Mouse (Mus musculus) urinary bladder, postnatal 25 days (tissue): ENCODE data around the gene Tcf25.
"Not testable (repeated sequence)": the region's sequence is repeated elsewhere in the genome, so short reads cannot be mapped to it uniquely, and the experiment has no call there.

Experiments used
- DNase-seq: peaks from one replicate; pipeline ENCODE4 v3.0.0; 2022; ENCODE audit warnings: low spot score

The Tcf25 gene

GRCm38 (mm10) chr8:123411246-123411645, 37.7 kb downstream of the Tcf25 start, which contains the start of gene Tubb3:
Gene Tubb3 (plus strand): TSS chr8:123411424.
- peak; percentile 21 for DNase-seq

- no peak for DNase-seq
Measured at GRCm38 (mm10) chr8:123411781-123412327, 38.3 kb downstream of the Tcf25 start.

DNA sequence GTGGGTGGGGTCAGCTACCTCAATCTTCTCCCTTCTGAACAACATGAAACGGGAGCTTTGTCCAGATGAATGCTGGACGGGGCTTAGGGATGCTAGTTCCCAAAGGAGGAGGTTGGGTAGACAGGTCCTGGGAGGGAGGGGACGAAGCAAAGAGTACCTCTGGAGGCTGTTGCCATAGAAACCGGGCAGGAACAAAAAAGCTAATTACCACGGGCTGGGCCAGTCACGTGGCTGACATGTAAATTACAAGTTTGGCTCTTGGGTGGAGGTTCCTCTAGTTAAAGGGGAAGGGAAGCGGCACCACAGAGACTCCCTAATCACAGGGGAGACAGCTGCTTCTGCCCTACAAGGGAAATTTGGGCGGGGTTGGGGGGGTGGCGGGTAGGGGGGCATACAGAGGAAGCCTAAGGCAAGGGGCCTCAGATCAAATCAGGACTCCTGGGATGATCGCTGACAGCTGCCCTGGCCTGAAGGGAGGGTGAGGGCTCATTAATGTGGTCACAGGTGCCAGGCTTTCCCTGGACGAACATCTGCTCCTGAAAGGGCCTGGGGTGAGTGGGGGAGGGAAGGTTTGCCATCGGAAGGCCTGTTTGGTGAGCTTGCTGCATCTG, 39.1 kb downstream of the Tcf25 start:
- DNase-seq, result no peak

DNA sequence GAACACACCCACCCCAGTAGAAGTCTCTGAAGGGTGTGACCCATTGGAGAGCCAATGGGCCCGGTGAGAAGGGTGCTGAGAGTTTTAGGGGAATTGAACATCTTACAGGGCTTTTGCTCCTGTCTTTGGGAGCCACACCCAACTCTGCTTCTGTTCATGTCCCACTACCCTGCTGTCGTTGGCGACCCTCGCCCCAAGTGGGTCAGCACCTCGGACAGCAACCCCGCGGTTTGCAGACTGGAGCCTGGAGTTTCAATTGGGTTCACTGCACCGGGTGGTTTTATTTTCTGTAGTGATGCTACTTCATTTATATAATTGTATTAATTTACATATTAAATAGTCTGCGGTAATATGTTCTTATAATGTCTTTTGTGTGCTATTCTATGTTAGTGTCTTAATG, 40.7 kb downstream of the Tcf25 start:
- no peak for DNase-seq

- not testable (repeated sequence) for DNase-seq
Measured at GRCm38 (mm10) chr8:123414997-123415696, 41.6 kb downstream of the Tcf25 start.

- DNase-seq, result no peak
Measured at GRCm38 (mm10) chr8:123415967-123416943, 42.7 kb downstream of the Tcf25 start.

DNA sequence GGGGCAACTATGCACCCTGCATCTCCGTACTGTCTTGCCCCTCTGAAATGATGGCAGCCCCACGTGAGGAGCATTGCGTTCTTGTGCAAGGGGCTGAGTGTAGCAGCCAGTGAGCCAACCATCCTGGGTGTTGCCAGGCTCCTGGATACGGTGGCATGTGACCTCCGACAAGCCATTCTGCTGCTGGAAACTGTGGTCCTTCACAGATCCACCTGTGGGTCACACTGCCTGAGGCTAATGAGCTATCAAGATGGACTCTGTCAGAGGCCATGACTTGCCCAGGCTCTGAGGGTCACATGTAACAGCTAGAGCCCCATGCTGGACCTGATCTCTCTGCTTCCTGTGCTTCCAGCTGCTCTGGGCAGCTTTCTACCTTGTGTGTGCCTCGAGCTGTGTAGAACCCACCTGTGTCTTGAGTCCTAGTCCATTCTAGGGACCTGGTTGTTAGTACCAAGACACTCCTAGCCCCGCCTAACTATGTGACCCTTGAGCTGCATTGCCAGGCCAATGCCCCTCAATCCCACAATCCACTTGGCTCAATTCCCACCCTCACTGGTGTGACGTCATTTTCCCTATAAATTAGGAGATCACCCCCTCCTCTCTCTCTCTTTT, 43.5 kb downstream of the Tcf25 start:
- no peak for DNase-seq

GRCm38 (mm10) chr8:123419711-123420110, 46.2 kb downstream of the Tcf25 start:
- DNase-seq, result no peak

DNA sequence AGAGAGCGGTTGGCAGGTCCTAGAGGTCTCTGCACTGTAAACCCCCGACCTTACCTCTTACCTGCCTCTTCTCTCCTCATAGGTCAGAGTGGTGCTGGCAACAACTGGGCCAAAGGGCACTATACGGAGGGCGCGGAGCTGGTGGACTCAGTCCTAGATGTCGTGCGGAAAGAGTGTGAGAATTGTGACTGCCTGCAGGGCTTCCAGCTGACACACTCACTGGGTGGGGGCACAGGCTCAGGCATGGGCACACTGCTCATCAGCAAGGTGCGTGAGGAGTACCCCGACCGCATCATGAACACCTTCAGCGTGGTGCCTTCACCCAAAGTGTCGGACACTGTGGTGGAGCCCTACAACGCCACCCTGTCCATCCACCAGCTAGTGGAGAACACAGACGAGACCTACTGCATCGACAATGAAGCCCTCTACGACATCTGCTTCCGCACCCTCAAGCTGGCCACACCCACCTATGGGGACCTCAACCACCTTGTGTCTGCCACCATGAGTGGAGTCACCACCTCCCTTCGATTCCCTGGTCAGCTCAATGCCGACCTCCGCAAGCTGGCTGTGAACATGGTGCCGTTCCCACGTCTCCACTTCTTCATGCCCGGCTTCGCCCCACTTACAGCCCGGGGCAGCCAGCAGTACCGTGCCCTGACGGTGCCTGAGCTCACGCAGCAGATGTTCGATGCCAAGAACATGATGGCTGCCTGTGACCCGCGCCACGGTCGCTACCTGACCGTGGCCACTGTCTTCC, 47.1 kb downstream of the Tcf25 start:
- DNase-seq, result no peak

DNA sequence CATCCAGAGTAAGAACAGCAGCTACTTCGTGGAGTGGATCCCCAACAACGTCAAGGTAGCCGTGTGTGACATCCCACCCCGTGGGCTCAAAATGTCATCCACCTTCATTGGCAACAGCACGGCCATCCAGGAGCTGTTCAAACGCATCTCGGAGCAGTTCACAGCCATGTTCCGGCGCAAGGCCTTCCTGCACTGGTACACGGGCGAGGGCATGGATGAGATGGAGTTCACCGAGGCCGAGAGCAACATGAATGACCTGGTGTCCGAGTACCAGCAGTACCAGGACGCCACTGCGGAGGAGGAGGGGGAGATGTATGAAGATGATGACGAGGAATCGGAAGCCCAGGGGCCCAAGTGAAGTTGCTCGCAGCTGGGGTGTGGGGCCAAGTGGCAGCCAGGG, 47.8 kb downstream of the Tcf25 start:
- no peak for DNase-seq

- DNase-seq, result peak; percentile 62
Measured at GRCm38 (mm10) chr8:123422056-123422780, 48.7 kb downstream of the Tcf25 start.

GRCm38 (mm10) chr8:123422781-123423159, 49.2 kb downstream of the Tcf25 start:
- no peak for DNase-seq

- DNase-seq, result no peak
Measured at GRCm38 (mm10) chr8:123423441-123423840, 49.9 kb downstream of the Tcf25 start, which contains the start of gene Def8. Gene Def8 (plus strand): TSS chr8:123423527.

DNA sequence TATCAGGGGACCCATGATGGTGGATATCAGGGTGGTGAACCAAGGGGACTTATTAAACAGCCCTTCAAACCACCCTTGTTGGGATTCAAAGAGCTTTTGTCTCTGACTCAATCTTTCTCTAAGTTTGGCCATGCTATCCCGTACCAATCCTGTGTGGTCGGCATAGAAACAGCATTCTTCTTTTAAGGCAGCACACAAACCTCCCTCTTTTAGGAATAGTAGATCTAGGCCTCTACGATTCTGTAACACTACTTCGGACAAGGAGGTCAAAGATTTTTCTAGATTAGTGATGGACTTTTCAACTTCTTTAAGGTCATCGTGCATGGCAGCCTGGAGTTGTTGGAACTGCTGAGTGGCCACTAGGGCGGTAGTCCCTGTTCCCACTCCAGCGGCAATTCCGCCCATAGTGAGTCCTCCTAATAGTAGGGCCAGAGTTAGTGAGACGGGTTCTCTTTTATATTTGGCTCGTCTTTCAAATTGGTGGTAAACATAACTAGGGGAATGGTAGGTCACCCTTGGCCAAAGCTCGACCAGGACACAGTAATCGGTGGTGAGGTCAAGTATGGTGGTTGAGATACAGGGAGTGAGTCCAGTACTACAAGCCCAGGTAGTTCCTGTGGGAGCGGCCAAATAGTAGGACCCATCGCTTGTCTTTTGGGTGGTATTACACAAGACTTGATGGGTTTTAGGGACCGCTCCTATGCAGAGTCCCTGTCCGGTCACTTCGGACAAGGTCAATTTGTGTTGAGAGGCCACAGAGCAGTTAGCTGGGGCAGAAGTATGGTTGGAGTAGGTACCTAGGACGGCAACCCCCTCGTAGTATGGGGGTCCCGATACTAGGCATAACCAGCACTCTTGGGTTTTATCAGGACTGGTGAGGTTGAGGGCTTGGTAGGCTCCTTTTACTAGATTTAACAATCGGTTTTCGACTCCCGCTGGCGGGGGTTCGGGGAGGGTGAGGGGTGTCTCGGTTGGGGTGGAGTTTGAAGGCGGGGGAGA, 53.3 kb downstream of the Tcf25 start:
- no peak for DNase-seq

DNA sequence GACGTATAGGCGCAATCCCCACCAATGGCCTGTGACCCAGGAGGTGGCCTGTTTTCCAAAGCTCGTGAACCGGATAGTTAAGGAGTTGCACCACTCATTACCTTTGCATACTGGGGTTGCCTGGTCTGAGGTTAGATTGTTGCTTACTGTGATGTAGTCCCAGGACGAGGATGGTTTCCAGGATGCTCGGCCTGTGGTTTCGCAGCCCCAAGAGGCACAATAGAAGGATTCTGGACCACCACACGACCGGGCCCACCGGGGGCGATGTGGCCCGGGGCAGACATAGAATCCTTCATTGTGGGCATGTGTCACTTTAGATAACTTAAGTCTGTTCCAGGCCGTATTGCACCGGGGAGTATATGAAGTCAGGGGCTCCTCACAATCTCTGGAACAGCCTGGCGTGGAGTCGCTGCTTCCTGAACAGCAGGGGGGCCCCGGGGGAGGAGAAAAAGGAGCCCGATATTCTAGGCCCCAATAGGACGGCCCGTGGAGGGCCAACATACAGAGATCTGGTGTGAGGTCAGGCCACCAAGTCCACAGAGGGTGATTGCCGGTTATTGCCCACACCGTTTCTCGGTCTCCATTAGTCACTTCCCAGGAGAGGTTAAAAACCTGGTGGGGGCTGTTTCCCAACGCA, 54.2 kb downstream of the Tcf25 start:
- DNase-seq, result no peak

DNA sequence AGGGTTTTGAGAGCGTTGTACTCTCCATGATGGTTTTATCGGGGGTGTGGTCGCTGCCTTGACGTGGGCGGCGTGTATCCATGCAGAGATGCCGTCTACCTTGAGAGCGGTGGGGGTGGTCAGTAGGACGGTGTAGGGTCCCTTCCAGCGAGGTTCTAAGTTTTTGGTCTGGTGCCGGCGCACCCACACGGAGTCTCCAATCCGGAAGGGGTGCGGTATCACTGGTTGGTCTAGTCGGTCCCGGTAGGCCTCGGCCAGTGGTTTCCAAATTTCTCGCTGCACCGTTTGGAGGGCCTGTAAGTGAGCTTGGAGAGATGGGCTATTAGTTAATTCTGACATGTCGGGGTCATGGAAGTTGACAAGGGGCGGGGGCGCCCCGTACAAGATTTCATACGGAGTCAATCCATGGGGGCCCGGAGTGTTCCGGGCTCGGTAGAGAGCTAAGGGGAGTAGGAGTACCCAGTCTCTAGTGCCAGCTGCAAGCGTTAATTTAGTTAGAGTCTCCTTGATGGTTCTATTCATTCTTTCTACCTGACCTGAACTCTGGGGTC, 54.9 kb downstream of the Tcf25 start:
- no peak for DNase-seq

DNA sequence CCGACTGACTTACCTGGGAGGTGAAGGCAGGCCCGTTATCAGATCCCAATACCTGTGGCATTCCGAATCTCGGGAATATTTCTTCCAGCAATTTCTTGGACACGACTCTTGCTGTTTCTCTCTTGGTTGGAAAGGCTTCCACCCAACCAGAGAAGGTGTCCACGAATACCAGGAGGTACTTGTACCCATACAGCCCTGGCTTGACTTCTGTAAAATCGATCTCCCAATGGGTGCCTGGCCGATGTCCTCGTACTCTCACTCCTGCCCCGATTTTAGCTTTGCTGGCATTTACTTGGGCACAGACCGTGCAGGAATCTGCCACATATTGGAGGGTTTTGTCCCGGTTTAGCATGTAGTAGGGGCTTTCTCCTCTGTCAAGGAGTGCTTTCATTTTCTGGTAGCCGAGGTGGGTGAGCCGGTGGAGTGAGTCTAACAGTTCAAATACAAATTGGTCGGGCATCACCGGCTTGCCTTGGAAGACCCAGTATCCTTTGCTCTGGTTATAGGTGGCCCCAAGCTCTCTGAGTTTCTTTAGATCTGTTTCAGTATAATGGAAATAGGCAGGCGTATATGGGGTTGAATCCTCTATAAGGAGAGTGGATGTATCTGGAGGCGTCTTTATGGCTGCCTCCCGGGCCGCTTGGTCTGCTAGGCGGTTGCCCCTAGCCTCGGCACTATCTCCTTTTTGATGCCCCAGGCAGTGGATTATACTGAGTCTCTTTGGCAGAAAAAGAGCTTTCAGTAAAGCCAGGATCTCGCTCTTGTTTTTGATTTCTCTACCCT, 55.6 kb downstream of the Tcf25 start:
- DNase-seq, result no peak

- DNase-seq, result not testable (repeated sequence)
Measured at GRCm38 (mm10) chr8:123429722-123430013, 56.1 kb downstream of the Tcf25 start.
